Mouse (Mus musculus) adrenal gland, adult 2 months (tissue): ENCODE data around the gene B4galnt1. TPM values are rescaled to one million over a fixed set of nuclear protein-coding genes. Genes with fewer than 3 reads are reported as not detected.

Source experiments
- DNase-seq: peaks from one replicate; pipeline ENCODE4 v3.0.0; 2021
- polyA plus RNA-seq: library from polyadenylated mRNA; depleted of rRNA; stranded (reverse); fragments of >200 nt; gene quantifications from 2 replicates; pipeline ENCODE4 v1.2.3, GENCODE M21; 2012
- total RNA-seq, 2 experiments: library from RNA; stranded (reverse); gene quantifications; 2 replicates each; pipeline ENCODE4 v1.2.3; 2021

B4galnt1 gene
- total and polyA plus RNA-seq, 3 experiments, result 8.3 to 19.1 (median 11.6) TPM

GRCm38 (mm10) chr10:127170837-127171272 lies 5.8 kb downstream of the B4galnt1 start:
- peak; percentile 88 for DNase-seq

GRCm38 (mm10) chr10:127171631-127172200 lies 6.7 kb downstream of the B4galnt1 start:
- DNase-seq, result no peak

GRCm38 (mm10) chr10:127173148-127174065 lies 8.4 kb downstream of the B4galnt1 start:
- DNase-seq, result peak; percentile 1

GRCm38 (mm10) chr10:127174170-127174569 lies 9.1 kb downstream of the B4galnt1 start:
- DNase-seq, result no peak

GRCm38 (mm10) chr10:127176228-127176627 lies 11.2 kb downstream of the B4galnt1 start:
- no peak for DNase-seq

- DNase-seq, result no peak
Measured at GRCm38 (mm10) chr10:127176756-127177155, 11.7 kb downstream of the B4galnt1 start.

GRCm38 (mm10) chr10:127177235-127177634 lies 12.2 kb downstream of the B4galnt1 start:
- no peak for DNase-seq

GRCm38 (mm10) chr10:127177719-127178118 lies 12.7 kb downstream of the B4galnt1 start:
- peak; percentile 73 for DNase-seq

- no peak for DNase-seq
Measured at GRCm38 (mm10) chr10:127178286-127179027, 13.4 kb downstream of the B4galnt1 start.

- no peak for DNase-seq
Measured at GRCm38 (mm10) chr10:127179871-127180694, 15.1 kb downstream of the B4galnt1 start, which contains the start of gene Slc26a10. Gene Slc26a10, minus strand, starts transcription at chr10:127180645.

- DNase-seq, result no peak
Measured at GRCm38 (mm10) chr10:127180695-127181047, 15.6 kb downstream of the B4galnt1 start.

- DNase-seq, result no peak
Measured at GRCm38 (mm10) chr10:127181566-127181965, 16.5 kb downstream of the B4galnt1 start.

- DNase-seq, result no peak
Measured at GRCm38 (mm10) chr10:127182624-127183023, 17.6 kb downstream of the B4galnt1 start.

- no peak for DNase-seq
Measured at GRCm38 (mm10) chr10:127183759-127184158, 18.7 kb downstream of the B4galnt1 start.

- no peak for DNase-seq
Measured at GRCm38 (mm10) chr10:127185101-127185500, 20.1 kb downstream of the B4galnt1 start.

- DNase-seq, result no peak
Measured at GRCm38 (mm10) chr10:127185506-127185905, 20.5 kb downstream of the B4galnt1 start.

GRCm38 (mm10) chr10:127186451-127186850 lies 21.4 kb downstream of the B4galnt1 start:
- DNase-seq, result no peak

- no peak for DNase-seq
Measured at GRCm38 (mm10) chr10:127187371-127188078, 22.5 kb downstream of the B4galnt1 start.

GRCm38 (mm10) chr10:127188079-127188453 lies 23.0 kb downstream of the B4galnt1 start:
- DNase-seq, result no peak

GRCm38 (mm10) chr10:127188465-127189115 lies 23.6 kb downstream of the B4galnt1 start:
- DNase-seq, result peak; percentile 78
